Mouse (Mus musculus) midbrain, embryonic 12.5 days (tissue): ENCODE data around the gene Tgfbi. TPM values are rescaled to one million over a fixed set of nuclear protein-coding genes. Genes with fewer than 3 reads are reported as not detected.

Source experiments
- ATAC-seq: fragments of 200-750 bp; cut with Nextera tagmentation; 2 replicates; pipeline ENCODE4 v1.8.0; 2017; ENCODE audit warnings: low read depth, moderate TSS enrichment, moderate library complexity; ENCODE audit not compliant: low FRiP score
- H3K27ac ChIP-seq: fragments of 300-500 bp; sonication (generic); replicated peaks from 2 replicates; pipeline ENCODE4 v1.5.1; 2016; ENCODE audit warnings: mild to moderate bottlenecking
- H3K27me3 ChIP-seq: fragments of 300-500 bp; sonication (generic); 2 replicates; pipeline ENCODE4 v1.6.1; 2016; ENCODE audit warnings: mild to moderate bottlenecking
- H3K36me3 ChIP-seq: fragments of 300-500 bp; sonication (generic); 2 replicates; pipeline ENCODE4 v1.6.1; 2016
- H3K4me1 ChIP-seq: fragments of 300-500 bp; sonication (generic); 2 replicates; pipeline ENCODE4 v1.6.1; 2016
- H3K4me2 ChIP-seq: fragments of 300-500 bp; sonication (generic); replicated peaks from 2 replicates; pipeline ENCODE4 v1.6.1; 2016; ENCODE audit warnings: mild to moderate bottlenecking, moderate library complexity
- H3K4me3 ChIP-seq: fragments of 300-500 bp; sonication (generic); 2 replicates; pipeline ENCODE4 v1.5.1; 2016; ENCODE audit warnings: mild to moderate bottlenecking
- H3K9ac ChIP-seq: fragments of 300-500 bp; sonication (generic); replicated peaks from 2 replicates; pipeline ENCODE4 v1.6.1; 2016; ENCODE audit warnings: mild to moderate bottlenecking, moderate library complexity
- H3K9me3 ChIP-seq: fragments of 300-500 bp; sonication (generic); 2 replicates; pipeline ENCODE4 v1.6.1; 2016; ENCODE audit warnings: mild to moderate bottlenecking
- WGBS: fragments of 180-500 bp; shearing (Covaris S2); methylation state at CpG from one replicate; pipeline ENCODE4 v1.1.7; 2016; 5-methylcytosine and 5-hydroxymethylcytosine counted together
- polyA plus RNA-seq: library from polyadenylated mRNA; unstranded; fragments of >200 nt; fragmentation: Nextera tagmentation; extraction: Ambion mirVana; gene quantifications from 2 replicates; pipeline ENCODE4 v1.2.1, GENCODE M21; 2016

Tgfbi gene
- polyA plus RNA-seq, 1 experiment from 2014 or later: 27.3 TPM

DNA sequence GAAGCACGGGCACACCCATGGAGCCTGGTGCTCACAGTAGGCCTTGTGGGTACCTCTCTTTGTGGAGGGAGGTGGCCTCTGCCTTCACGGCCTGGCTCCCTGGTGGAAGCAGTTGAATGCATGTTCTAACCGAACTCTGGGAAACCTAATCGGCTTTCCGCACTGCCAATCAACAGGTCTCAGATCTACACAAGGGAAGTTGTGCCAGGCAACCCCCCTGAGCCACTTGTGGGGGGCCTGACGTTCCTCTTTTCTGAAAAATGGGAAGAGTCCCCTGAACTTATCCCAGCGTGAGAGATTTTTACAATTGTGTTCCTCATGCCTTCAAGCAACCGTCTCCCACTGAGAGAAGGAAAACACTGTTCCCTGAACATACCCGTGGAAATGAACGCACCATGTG is 5.9 kb downstream of the Tgfbi start:
- 48% methylated on average over 10 of the region's 10 CpGs for WGBS
- H3K4me2 ChIP-seq: no peak overlapping the region
- no peak overlapping the region for H3K4me3 ChIP-seq
- H3K27me3 ChIP-seq: peaks cover 59% of the 10 kb centered on the region
- H3K9me3 ChIP-seq: no peaks in the 10 kb centered on the region
- no peaks in the 10 kb centered on the region for H3K36me3 ChIP-seq
- peaks cover 23% of the 10 kb centered on the region for H3K4me1 ChIP-seq
- ATAC-seq: no peak
- no peak overlapping the region for H3K27ac ChIP-seq
- H3K9ac ChIP-seq: no peak overlapping the region

DNA sequence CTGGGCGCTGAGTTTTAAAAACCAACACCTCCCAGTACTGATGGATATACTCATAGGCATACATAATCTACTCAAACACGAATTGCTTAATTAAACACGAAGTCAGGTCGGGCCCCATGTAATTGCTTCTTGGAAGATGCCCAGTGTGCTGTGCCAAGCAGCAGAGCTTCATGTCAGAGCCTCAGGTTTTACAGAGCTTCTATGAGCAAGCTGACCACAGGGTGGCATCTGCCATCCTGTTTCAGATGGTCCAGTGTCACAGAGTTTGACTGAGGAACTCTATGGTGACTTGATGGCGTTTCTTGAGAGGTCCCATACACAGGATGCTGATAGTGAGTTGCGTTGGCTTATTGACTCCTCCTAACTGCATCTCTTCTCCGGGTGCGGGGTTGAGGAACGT is 6.5 kb downstream of the Tgfbi start:
- H3K9ac ChIP-seq: no peak overlapping the region
- no peak for ATAC-seq
- no peaks in the 10 kb centered on the region for H3K9me3 ChIP-seq
- H3K27me3 ChIP-seq: peaks cover 52% of the 10 kb centered on the region
- 77% methylated on average over 9 of the region's 9 CpGs for WGBS
- H3K4me1 ChIP-seq: peaks cover 23% of the 10 kb centered on the region
- no peaks in the 10 kb centered on the region for H3K36me3 ChIP-seq
- H3K27ac ChIP-seq: no peak overlapping the region
- H3K4me2 ChIP-seq: no peak overlapping the region
- H3K4me3 ChIP-seq: no peak overlapping the region

DNA sequence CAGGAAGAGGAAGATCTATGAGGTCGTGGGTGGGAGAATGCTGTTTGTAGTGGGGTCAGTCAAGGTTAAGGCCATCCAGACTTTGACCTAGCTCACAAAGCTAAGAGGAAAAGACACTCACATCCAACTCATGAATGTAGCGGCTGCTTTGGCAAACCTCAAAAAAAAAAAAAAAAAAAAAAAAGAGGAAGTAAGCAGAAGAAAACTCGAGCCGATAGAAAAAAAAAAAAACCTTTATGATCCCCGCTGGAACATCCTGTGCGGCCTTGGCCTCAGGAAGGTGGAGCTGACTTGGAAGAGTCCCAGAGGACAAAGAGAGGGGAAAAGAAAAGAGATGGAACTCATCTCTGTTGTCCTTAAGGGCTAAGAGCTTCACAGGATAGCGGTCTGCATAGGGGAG is 7.1 kb downstream of the Tgfbi start:
- no peak overlapping the region for H3K27ac ChIP-seq
- no peaks in the 10 kb centered on the region for H3K36me3 ChIP-seq
- WGBS: 75% methylated on average over 7 of the region's 7 CpGs
- H3K9ac ChIP-seq: no peak overlapping the region
- H3K4me2 ChIP-seq: no peak overlapping the region
- no peak overlapping the region for H3K4me3 ChIP-seq
- ATAC-seq: no peak
- H3K27me3 ChIP-seq: peaks cover 47% of the 10 kb centered on the region
- no peaks in the 10 kb centered on the region for H3K9me3 ChIP-seq
- H3K4me1 ChIP-seq: peaks cover 23% of the 10 kb centered on the region

DNA sequence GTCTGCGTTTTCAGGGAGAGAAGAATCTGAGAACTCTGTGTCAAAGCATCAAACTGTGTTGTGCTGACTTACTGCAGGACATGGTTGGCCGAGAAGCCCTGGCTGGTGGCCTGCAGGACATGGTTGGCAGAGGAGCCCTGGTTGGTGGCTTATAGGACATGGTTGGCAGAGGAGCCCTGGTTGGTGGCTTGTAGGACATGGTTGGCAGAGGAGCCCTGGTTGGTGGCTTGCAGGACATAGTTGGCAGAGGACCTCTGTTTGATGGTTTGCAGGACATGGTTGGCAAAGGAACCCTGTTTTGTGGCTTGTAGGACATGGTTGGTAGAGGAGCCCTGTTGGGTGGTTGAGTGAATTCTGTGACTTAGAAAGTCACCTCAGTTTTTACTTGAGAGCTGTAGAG is 7.9 kb downstream of the Tgfbi start:
- no peak overlapping the region for H3K4me3 ChIP-seq
- H3K27me3 ChIP-seq: peaks cover 39% of the 10 kb centered on the region
- H3K27ac ChIP-seq: no peak overlapping the region
- WGBS: 96% methylated on average over 2 of the region's 2 CpGs
- H3K36me3 ChIP-seq: no peaks in the 10 kb centered on the region
- peaks cover 21% of the 10 kb centered on the region for H3K4me1 ChIP-seq
- H3K9ac ChIP-seq: no peak overlapping the region
- no peak overlapping the region for H3K4me2 ChIP-seq
- H3K9me3 ChIP-seq: no peaks in the 10 kb centered on the region
- no peak for ATAC-seq

DNA sequence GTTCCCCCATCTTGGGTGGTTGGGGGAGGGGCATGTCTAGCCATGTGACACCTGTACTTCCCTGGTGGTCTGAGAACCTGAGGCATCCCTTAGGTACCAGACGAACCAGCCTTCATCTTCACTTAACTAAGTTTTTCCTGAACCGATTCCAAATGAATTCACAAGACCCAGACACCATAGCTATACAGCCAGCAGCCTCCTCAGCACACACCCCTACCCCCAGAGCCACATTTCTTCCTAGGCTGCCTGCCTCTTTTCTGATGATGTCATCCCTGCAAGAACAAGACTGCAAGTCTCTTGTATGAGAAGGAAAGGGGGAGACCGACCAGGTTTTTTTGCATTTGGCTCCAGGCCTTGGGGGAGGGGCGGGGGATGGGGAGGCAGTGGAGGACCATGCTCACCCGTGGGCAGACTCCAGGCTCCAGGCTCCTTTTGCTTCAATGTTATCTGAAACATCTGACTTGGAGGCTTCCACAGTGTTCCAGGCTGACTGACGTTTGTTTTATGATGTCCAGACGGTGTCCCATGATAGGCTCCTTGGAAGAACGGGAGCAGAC is 13.0 kb downstream of the Tgfbi start:
- Histone ChIP-seq H3K9ac (no peak overlapping the region), H3K27me3 (peaks cover 7% of the 10 kb centered on the region), H3K9me3 (no peaks in the 10 kb centered on the region), H3K4me3 (no peak overlapping the region), H3K4me1 (peaks cover 9% of the 10 kb centered on the region; the same call in 1 of the 2 replicates), H3K36me3 (no peaks in the 10 kb centered on the region), H3K27ac (no peak overlapping the region), H3K4me2 (no peak overlapping the region)
- ATAC-seq: no peak
- WGBS: 64% methylated on average over 8 of the region's 8 CpGs

DNA sequence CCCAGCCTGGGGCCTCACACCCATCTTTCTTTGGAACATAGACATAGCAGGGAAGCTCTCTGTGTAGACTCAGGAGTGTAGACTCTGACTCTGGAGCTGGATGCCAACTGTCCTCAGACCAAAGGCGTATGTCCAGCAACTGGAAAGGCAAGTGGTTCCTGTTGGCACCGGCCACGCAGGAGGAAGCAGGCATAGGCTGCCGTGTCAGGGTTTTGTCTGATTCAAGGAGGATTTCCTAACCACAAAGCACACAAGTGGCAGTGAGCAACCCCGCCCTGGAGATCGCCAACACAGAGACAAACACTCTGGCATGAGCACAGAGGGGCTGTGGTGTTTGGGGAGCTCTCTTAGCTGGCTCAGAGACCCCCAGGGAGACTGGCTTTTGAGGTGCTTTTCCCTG is 17.2 kb downstream of the Tgfbi start:
- WGBS: 82% methylated on average over 6 of the region's 6 CpGs
- Histone ChIP-seq H3K27me3 (no peaks in the 10 kb centered on the region; the same call in 1 of the 2 replicates), H3K4me2 (no peak overlapping the region), H3K9me3 (no peaks in the 10 kb centered on the region), H3K4me1 (peaks cover 9% of the 10 kb centered on the region; the same call in 1 of the 2 replicates), H3K27ac (no peak overlapping the region), H3K9ac (no peak overlapping the region), H3K4me3 (no peak overlapping the region), H3K36me3 (no peaks in the 10 kb centered on the region)
- ATAC-seq: no peak

DNA sequence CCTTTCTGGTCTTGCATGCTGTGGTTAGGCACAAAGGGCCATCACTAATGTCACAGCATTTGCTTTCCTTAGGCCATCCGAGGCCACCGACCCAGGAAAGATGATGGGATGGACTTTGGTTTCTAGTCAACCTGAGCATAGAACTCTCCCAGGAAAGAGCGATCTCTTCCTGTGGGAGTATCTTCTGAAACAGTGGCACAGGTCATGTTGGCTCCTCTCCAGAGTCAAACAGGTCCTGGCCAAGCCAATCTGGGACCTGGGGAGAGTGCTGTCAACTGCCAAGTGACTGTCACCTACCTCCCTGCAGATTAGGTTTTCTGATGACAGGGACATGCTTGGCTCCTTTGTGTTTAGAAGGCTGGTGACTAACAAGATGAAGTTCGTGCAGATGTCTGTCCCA is 20.8 kb downstream of the Tgfbi start:
- no peak for ATAC-seq

DNA sequence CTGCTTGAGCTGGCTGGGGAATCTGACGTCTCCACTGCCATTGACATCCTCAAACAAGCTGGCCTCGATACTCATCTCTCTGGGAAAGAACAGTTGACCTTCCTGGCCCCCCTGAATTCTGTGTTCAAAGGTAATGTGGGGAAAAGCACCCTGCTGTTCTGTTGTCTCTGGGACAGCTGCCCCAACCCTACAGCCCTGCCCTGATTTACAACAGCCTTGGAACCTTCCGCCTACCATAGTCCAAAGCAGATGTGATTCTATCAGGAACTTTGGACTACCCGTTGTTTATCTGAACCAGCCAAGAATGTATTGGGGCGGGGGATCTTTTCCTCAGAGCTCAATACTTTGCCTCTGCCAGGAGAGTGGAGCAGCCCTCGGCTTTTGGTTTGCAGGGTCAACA is 21.2 kb downstream of the Tgfbi start:
- no peak overlapping the region for H3K4me2 ChIP-seq
- H3K4me1 ChIP-seq: no peaks in the 10 kb centered on the region
- no peaks in the 10 kb centered on the region for H3K9me3 ChIP-seq
- H3K36me3 ChIP-seq: no peaks in the 10 kb centered on the region
- H3K9ac ChIP-seq: no peak overlapping the region
- no peaks in the 10 kb centered on the region; the same call in 1 of the 2 replicates for H3K27me3 ChIP-seq
- ATAC-seq: no peak
- H3K4me3 ChIP-seq: no peak overlapping the region
- WGBS: 57% methylated on average over 6 of the region's 6 CpGs
- no peak overlapping the region for H3K27ac ChIP-seq

More for the DNA sequence above, 20.8 kb downstream of the Tgfbi start:
- Histone ChIP-seq H3K9me3 (no peaks in the 10 kb centered on the region), H3K9ac (no peak overlapping the region), H3K36me3 (no peaks in the 10 kb centered on the region), H3K4me2 (no peak overlapping the region), H3K4me3 (no peak overlapping the region), H3K27ac (no peak overlapping the region), H3K4me1 (no peaks in the 10 kb centered on the region), H3K27me3 (no peaks in the 10 kb centered on the region; the same call in 1 of the 2 replicates)
- 92% methylated on average over 4 of the region's 4 CpGs for WGBS

DNA sequence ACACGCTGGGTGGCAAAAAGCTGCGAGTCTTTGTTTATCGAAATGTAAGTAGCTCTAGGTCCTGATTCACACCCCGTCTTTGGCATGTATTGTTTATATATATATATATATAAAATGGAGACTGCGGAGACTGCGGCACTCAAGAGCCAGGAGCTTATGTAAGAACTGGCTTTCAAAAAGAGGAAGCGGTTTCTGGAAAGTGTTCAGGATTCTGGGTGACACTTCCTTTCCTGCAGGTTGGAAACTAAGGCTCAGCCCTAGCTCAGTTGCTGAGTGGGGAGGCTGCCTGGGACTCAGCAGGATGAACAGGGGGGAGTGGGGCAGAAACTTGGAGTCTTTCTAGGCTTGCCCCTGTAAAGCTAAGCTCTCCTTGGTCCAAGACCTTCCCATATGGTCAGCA is 22.0 kb downstream of the Tgfbi start:
- no peak for ATAC-seq
- 93% methylated on average over 7 of the region's 7 CpGs for WGBS
- H3K27ac ChIP-seq: no peak overlapping the region
- H3K4me2 ChIP-seq: no peak overlapping the region
- H3K36me3 ChIP-seq: no peaks in the 10 kb centered on the region
- H3K4me3 ChIP-seq: no peak overlapping the region
- no peaks in the 10 kb centered on the region for H3K9me3 ChIP-seq
- H3K4me1 ChIP-seq: no peaks in the 10 kb centered on the region
- H3K9ac ChIP-seq: no peak overlapping the region
- H3K27me3 ChIP-seq: no peaks in the 10 kb centered on the region; the same call in 1 of the 2 replicates

DNA sequence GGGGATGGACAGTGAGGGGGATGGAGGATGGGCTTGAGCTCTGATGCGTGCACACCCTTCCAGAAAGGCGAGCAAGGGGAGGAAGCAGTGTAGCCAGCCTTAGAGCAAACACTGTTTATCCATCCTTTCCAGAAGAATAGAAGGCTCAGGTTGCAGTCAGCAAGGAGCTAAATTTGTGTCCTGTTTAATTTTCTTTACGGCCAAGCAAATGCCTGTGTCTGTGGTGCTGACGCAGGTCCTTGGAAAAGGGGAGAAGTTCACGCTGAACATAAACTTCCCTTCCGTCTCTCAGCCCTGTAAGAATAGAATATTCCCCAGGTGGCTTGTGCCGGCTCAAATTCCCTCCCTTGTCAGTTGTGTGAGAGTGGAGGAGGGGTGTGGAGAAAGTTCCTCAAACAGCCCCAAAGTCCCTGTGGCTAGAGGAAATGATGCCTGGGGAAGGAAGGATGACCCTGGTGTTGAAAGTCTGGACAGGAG is 24.9 kb downstream of the Tgfbi start:
- H3K27me3 ChIP-seq: no peaks in the 10 kb centered on the region
- 43% methylated on average over 7 of the region's 7 CpGs for WGBS
- H3K4me1 ChIP-seq: no peaks in the 10 kb centered on the region
- no peak for ATAC-seq
- H3K9ac ChIP-seq: no peak overlapping the region
- no peak overlapping the region for H3K27ac ChIP-seq
- no peaks in the 10 kb centered on the region for H3K36me3 ChIP-seq
- no peak overlapping the region for H3K4me3 ChIP-seq
- no peaks in the 10 kb centered on the region for H3K9me3 ChIP-seq
- H3K4me2 ChIP-seq: no peak overlapping the region

DNA sequence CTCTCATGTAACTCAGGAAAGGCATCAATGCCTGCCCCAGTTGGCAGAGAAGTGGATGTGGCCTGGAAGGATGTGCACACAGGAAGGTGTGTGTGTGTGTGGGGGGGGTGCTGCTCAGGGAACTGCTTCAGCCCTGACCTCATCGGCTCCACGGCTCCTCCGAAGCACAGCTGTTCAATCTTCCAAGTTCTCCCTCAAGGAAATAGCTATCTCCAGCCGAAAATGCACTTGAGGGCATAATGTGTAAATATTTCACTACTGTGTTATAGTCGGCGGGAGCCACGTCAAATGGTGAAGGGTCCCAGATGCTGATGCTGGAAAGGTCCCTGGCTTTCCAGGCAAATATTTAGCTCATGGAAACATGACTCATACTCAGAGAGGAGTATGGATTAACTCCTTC is 25.6 kb downstream of the Tgfbi start:
- H3K27me3 ChIP-seq: no peaks in the 10 kb centered on the region
- H3K9ac ChIP-seq: no peak overlapping the region
- no peak overlapping the region for H3K4me2 ChIP-seq
- H3K9me3 ChIP-seq: no peaks in the 10 kb centered on the region
- 80% methylated on average over 7 of the region's 7 CpGs for WGBS
- H3K36me3 ChIP-seq: no peaks in the 10 kb centered on the region
- no peaks in the 10 kb centered on the region for H3K4me1 ChIP-seq
- no peak overlapping the region for H3K4me3 ChIP-seq
- ATAC-seq: no peak
- H3K27ac ChIP-seq: no peak overlapping the region

DNA sequence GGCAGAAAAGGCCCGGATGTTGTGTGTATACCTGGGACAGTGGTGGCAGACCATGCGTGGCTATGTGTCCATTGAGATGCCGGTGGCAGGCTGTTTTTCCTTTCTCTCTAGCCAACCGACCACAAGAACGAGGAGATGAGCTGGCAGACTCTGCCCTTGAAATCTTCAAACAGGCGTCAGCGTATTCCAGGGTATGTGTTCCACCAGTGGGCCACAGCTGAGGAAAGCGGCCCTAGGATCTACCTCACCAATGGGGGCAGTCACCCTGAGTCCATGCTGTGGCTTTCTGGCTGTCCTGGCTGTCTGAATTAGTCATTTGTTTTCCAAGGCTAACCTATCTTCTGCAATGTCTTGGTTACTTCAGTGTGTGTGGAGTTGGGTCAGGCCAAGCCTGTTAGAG is 27.7 kb downstream of the Tgfbi start:
- WGBS: 96% methylated on average over 8 of the region's 8 CpGs
- H3K4me3 ChIP-seq: no peak overlapping the region
- no peak for ATAC-seq
- H3K36me3 ChIP-seq: no peaks in the 10 kb centered on the region
- H3K27ac ChIP-seq: no peak overlapping the region
- no peak overlapping the region for H3K4me2 ChIP-seq
- no peaks in the 10 kb centered on the region for H3K27me3 ChIP-seq
- H3K4me1 ChIP-seq: no peaks in the 10 kb centered on the region
- no peaks in the 10 kb centered on the region for H3K9me3 ChIP-seq
- no peak overlapping the region for H3K9ac ChIP-seq

DNA sequence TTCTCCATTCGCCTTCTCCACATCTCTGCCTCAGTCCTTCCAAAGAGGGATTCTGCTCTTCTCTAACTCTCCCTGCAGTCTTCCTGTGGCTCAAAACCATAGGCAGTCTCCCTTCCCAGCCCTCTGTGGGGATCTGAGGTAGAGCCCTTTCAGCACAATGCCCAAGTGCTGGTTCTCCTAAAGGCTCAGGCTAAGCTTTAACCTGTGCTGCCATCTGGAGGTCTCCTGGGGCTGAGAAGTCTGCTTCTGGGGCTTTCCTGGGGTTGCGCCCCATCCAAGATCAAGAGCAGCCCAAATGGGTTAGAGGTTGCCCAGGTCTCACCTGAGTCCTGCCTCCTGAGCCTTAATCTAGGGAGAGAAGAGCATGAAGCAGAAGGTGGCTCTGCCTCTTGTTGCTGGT is 32.4 kb downstream of the Tgfbi start:
- WGBS: 81% methylated on average over 2 of the region's 2 CpGs
- no peak overlapping the region for H3K4me2 ChIP-seq
- H3K4me1 ChIP-seq: no peaks in the 10 kb centered on the region
- ATAC-seq: no peak
- no peaks in the 10 kb centered on the region for H3K9me3 ChIP-seq
- H3K9ac ChIP-seq: no peak overlapping the region
- H3K36me3 ChIP-seq: no peaks in the 10 kb centered on the region
- no peak overlapping the region for H3K4me3 ChIP-seq
- 0 out of 2 replicates have a peak, but pooled peaks cover 6% of the 10 kb centered on the region for H3K27me3 ChIP-seq
- no peak overlapping the region for H3K27ac ChIP-seq
